Mouse (Mus musculus) liver, embryonic 16.5 days (tissue): ENCODE data around the gene Atp6v1b1. TPM values are rescaled to one million over a fixed set of nuclear protein-coding genes. Genes with fewer than 3 reads are reported as not detected.

Experiments used
- ATAC-seq: fragments of 200-750 bp; cut with Nextera tagmentation; 2 replicates; pipeline ENCODE4 v1.8.0; 2017; ENCODE audit warnings: low read depth, mild to moderate bottlenecking, moderate number of reproducible peaks, moderate library complexity
- H3K27ac ChIP-seq: fragments of 300-500 bp; sonication (generic); 2 replicates; pipeline ENCODE4 v1.5.1; 2014; ENCODE audit warnings: mild to moderate bottlenecking, low read length
- H3K27me3 ChIP-seq: fragments of 300-500 bp; sonication (generic); 2 replicates; pipeline ENCODE4 v1.6.1; 2014; ENCODE audit warnings: low read depth, low read length, mixed read lengths; ENCODE audit not compliant: control insufficient read depth, insufficient read depth
- H3K36me3 ChIP-seq: fragments of 300-500 bp; sonication (generic); 2 replicates; pipeline ENCODE4 v1.6.1; 2014; ENCODE audit warnings: mild to moderate bottlenecking; ENCODE audit not compliant: control insufficient read depth, insufficient read depth
- H3K4me1 ChIP-seq: fragments of 300-500 bp; sonication (generic); 2 replicates; pipeline ENCODE4 v1.6.1; 2014; ENCODE audit warnings: low read depth, low read length, mixed read lengths; ENCODE audit not compliant: control insufficient read depth
- H3K4me2 ChIP-seq: fragments of 300-500 bp; sonication (generic); 2 replicates; pipeline ENCODE4 v1.6.1; 2014; ENCODE audit warnings: low read depth, low read length, mixed read lengths
- H3K4me3 ChIP-seq: fragments of 300-500 bp; sonication (generic); 2 replicates; pipeline ENCODE4 v1.5.1; 2014; ENCODE audit warnings: low read depth, mild to moderate bottlenecking, low read length
- H3K9ac ChIP-seq: fragments of 300-500 bp; sonication (generic); 2 replicates; pipeline ENCODE4 v1.6.1; 2014; ENCODE audit warnings: low read depth, low read length
- H3K9me3 ChIP-seq: fragments of 300-500 bp; sonication (generic); replicated peaks from 2 replicates; pipeline ENCODE4 v1.6.1; 2016; ENCODE audit warnings: low read length; ENCODE audit not compliant: control insufficient read depth
- WGBS: fragments of 180-500 bp; shearing (Covaris S2); extraction: QIAGEN DNeasy Blood & Tissue Kit; methylation state at CpG from one replicate; pipeline ENCODE4 v1.1.7; 2014; ENCODE audit not compliant: insufficient replicate concordance; 5-methylcytosine and 5-hydroxymethylcytosine counted together
- polyA plus RNA-seq: library from polyadenylated mRNA; unstranded; fragments of >200 nt; fragmentation: Nextera tagmentation; extraction: Ambion mirVana; gene quantifications from 2 replicates; pipeline ENCODE4 v1.2.1, GENCODE M21; 2015

Gene Atp6v1b1
- polyA plus RNA-seq, 1 experiment from 2014 or later = not detected

DNA sequence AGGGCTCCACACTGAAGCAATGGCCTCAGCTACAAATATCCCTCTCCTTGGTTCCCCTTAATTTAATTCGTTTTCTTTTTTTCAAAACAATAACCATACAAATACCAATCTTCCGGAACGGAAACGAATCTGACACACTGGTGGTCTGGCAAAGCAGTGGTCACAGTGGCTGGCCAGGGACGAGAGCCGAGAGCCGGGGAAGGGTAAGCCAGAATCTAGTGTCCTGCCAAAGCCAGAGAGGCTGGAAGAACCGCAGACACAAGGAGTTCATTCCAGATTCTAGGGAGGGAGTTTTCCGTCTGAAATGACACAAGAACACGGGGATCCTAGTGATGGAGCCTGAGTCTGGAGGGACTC, 39.1 kb upstream of the Atp6v1b1 start:
- Histone ChIP-seq H3K27me3 (peaks cover 92% of the 10 kb centered on the region), H3K4me1 (no peaks in the 10 kb centered on the region)
- WGBS = 2% methylated on average over 10 of the region's 10 CpGs

GRCm38 (mm10) chr6:83704294-83704693, 38.5 kb upstream of the Atp6v1b1 start:
- Histone ChIP-seq H3K27me3 (peaks cover 92% of the 10 kb centered on the region), H3K4me2 (no peak overlapping the region), H3K4me1 (no peaks in the 10 kb centered on the region), H3K4me3 (no peak overlapping the region), H3K36me3 (no peaks in the 10 kb centered on the region), H3K9me3 (no peaks in the 10 kb centered on the region), H3K9ac (no peak overlapping the region), H3K27ac (no peak overlapping the region)
- no peak for ATAC-seq
- 10% methylated on average over 1 of the region's 1 CpGs for WGBS

More for the DNA sequence above, 39.1 kb upstream of the Atp6v1b1 start:
- no peak for ATAC-seq
- H3K9me3 ChIP-seq = no peaks in the 10 kb centered on the region
- no peaks in the 10 kb centered on the region for H3K36me3 ChIP-seq
- no peak overlapping the region for H3K4me2 ChIP-seq
- H3K4me3 ChIP-seq = no peak overlapping the region
- H3K9ac ChIP-seq = no peak overlapping the region
- no peak overlapping the region for H3K27ac ChIP-seq

DNA sequence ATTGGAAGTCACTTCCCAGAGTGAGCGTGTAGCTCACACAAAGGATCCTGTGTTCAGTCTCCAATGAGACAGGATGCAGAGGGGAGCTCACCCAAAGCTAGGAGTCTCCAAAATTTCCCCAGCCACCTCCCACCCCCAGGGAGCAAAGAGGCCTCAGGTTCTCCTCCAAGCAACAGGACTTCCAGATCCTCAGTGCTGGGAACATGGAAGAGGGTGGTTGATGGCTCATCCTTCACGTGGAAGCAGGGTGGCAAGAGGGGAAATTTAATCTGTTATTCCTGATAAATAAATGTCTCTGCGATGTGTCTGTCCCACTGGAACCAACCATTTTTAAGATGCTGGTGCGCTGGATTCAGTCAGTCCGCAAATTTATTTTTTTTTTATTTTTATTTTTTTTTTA, 38.1 kb upstream of the Atp6v1b1 start:
- no peak overlapping the region for H3K27ac ChIP-seq
- no peaks in the 10 kb centered on the region for H3K36me3 ChIP-seq
- peaks cover 92% of the 10 kb centered on the region for H3K27me3 ChIP-seq
- no peak overlapping the region for H3K9ac ChIP-seq
- no peak overlapping the region for H3K4me2 ChIP-seq
- no peak overlapping the region for H3K4me3 ChIP-seq
- WGBS = 23% methylated on average over 5 of the region's 5 CpGs
- ATAC-seq = no peak
- H3K4me1 ChIP-seq = no peaks in the 10 kb centered on the region
- H3K9me3 ChIP-seq = no peaks in the 10 kb centered on the region

DNA sequence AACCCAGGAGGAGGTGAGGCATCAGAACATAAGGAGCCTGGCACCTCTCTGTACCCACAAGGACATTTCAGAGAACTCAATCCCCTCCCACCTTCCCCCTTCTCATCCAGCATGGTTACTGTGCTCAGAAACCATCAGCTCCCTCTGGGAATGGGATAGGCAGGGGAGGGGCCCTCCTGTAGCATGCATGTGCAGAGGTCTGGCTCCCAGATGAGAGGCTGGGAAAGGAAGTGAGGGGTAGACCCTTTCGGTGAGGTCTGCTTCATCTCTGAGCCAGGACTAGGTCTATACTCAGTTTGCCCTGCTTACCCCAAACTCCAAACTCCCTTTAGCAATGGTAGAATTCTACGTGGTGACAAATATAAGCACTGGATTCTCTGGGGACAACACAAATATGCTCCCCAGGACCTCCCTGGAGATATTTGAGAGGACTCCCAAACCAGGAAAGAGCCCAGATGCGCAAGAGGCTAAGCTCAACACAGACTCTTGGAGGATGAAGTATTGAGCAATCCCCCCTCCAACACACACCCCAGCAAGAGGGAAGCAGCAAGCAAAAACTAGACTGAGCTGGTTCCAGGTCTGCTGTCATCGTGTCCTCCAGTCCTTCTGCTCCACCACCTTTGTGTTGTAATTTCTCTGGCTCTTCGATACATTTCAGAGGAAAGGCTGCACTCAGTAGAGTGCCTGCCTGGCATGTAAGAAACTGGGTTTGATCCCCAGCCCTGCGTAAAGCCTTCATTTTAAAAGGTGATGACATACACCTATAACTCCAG, 34.9 kb upstream of the Atp6v1b1 start:
- Histone ChIP-seq H3K9ac (no peak overlapping the region), H3K36me3 (no peaks in the 10 kb centered on the region), H3K4me3 (no peak overlapping the region), H3K9me3 (no peaks in the 10 kb centered on the region), H3K27ac (no peak overlapping the region), H3K4me1 (peaks cover 3% of the 10 kb centered on the region; the same call in 1 of the 2 replicates), H3K27me3 (peaks cover 98% of the 10 kb centered on the region), H3K4me2 (no peak overlapping the region)
- ATAC-seq = no peak
- WGBS = 7% methylated on average over 6 of the region's 6 CpGs

DNA sequence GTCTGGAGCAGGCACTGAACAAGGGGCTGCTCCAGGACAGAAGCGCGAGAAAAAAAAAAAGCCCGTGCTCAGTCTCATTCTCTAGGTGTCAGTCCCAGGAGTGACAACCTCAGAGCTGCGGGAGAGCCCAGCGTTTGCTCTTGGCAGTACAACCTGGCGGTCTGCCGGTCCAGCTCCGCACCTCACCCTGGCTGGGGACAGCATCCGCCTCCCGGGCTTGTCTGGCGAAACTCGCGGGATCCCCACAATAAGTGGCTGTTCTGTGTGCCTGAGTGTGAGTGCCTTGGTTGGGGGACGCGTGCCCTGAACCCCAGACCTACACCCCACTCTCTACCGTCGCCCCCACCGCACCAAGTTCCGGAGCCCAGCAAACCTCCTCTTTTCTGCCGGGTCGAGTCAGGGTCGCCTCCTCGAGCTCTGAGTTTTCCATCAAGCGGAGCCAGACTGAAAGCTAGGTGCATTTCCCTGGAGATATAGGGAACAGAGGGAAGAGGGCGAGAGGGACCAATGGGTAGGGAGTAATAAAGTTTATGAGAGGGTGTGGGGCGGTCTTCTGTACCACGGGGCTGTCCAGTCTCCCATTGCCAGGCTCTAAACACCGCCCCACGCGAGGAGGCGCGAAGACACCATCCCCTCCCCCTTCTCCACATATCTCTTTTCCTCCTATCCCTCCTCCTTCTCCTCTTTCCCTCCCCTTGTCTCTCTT, 32.3 kb upstream of the Atp6v1b1 start:
- H3K4me1 ChIP-seq = peaks cover 3% of the 10 kb centered on the region; the same call in 1 of the 2 replicates
- ATAC-seq = peak; percentile 19; the same call in 1 of the 2 replicates
- no peak overlapping the region for H3K9ac ChIP-seq
- no peaks in the 10 kb centered on the region for H3K36me3 ChIP-seq
- H3K4me2 ChIP-seq = peak overlapping the region; percentile 49
- WGBS = 2% methylated on average over 32 of the region's 32 CpGs
- no peaks in the 10 kb centered on the region for H3K9me3 ChIP-seq
- peaks cover 99% of the 10 kb centered on the region for H3K27me3 ChIP-seq
- H3K27ac ChIP-seq = no peak overlapping the region
- peak overlapping the region; percentile 43 for H3K4me3 ChIP-seq

- Histone ChIP-seq H3K27me3 (peaks cover 99% of the 10 kb centered on the region), H3K36me3 (no peaks in the 10 kb centered on the region), H3K9ac (no peak within 1 kb of the TSS), H3K9me3 (no peaks in the 10 kb centered on the region), H3K4me1 (peaks cover 3% of the 10 kb centered on the region; the same call in 1 of the 2 replicates), H3K27ac (no peak within 1 kb of the TSS), H3K4me3 (peak within 1 kb of the TSS; percentile 43), H3K4me2 (peak within 1 kb of the TSS; percentile 49)
- peak; percentile 76 for ATAC-seq
- under 1% methylated on average over 46 of the region's 46 CpGs for WGBS
These were observed 31.6 kb upstream of the Atp6v1b1 start, which contains the start of gene Vax2 for GRCm38 (mm10) chr6:83711067-83711675. Gene Vax2, plus strand, starts transcription at chr6:83711264.

- no peak overlapping the region for H3K9ac ChIP-seq
- no peak overlapping the region for H3K4me3 ChIP-seq
- H3K27ac ChIP-seq = no peak overlapping the region
- 6% methylated on average over 45 of the region's 45 CpGs for WGBS
- no peaks in the 10 kb centered on the region for H3K9me3 ChIP-seq
- peaks cover 99% of the 10 kb centered on the region for H3K27me3 ChIP-seq
- no peaks in the 10 kb centered on the region for H3K36me3 ChIP-seq
- ATAC-seq = no peak
- H3K4me2 ChIP-seq = no peak overlapping the region
- peaks cover 3% of the 10 kb centered on the region; the same call in 1 of the 2 replicates for H3K4me1 ChIP-seq
These were observed 30.9 kb upstream of the Atp6v1b1 start for GRCm38 (mm10) chr6:83711725-83712475.

GRCm38 (mm10) chr6:83713271-83714136, 29.3 kb upstream of the Atp6v1b1 start:
- WGBS = 7% methylated on average over 12 of the region's 12 CpGs
- Histone ChIP-seq H3K4me2 (no peak overlapping the region), H3K27ac (no peak overlapping the region), H3K9me3 (no peaks in the 10 kb centered on the region), H3K36me3 (no peaks in the 10 kb centered on the region), H3K4me3 (no peak overlapping the region), H3K27me3 (peaks cover 99% of the 10 kb centered on the region), H3K4me1 (peaks cover 3% of the 10 kb centered on the region; the same call in 1 of the 2 replicates), H3K9ac (no peak overlapping the region)
- no peak for ATAC-seq
